Mouse (Mus musculus): ENCODE results near the gene Chd2.
"Not testable (repeated sequence)": the region's sequence is repeated elsewhere in the genome, so short reads cannot be mapped to it uniquely, and the experiment has no call there.

The Chd2 gene

DNA sequence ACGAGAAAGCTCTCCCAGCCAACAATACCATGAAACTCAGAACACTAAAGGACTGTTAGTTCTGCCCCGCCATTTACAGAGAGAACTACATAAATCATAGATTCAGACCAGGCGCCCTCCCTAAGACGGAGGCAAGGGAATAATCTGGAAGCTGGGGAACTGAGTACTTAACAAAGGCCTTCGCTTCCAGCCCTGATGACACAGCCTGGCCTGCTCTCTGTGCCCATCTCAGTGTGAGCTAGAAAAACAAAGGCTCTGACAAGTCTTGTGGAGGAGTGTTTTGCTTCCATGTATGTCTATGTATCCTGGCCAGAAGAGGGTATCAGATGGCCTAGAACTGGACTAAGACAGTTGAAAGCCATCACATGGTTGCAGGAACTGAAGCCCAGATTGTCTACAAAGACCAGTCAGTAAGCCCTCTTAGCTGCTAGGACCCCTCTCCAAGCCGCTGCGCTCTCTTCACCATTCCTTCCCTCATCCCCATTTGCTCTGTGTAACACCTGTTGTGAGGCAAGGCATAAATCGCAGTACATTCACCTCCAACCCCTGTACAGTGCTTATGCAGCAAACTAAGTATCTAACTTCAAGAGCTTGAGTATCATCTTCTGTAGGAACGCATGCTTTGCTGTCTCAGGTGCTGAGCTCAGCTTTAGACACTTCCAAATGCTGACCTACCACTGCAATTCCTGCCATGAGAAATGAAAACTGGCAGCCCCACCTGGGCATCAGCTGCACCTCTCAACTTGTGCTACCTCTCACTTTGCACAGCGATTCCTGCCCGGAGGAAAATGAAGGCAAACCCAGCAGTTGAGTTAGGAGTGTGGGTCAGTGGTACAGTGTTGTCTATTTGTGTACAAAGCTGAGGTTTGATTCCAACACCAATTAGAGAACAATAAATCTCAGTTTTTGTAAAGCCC, 20.1 kb downstream of the Chd2 start:
- no peak for DNase-seq (ENCODE audit: low spot score in 2 of 2)

DNA sequence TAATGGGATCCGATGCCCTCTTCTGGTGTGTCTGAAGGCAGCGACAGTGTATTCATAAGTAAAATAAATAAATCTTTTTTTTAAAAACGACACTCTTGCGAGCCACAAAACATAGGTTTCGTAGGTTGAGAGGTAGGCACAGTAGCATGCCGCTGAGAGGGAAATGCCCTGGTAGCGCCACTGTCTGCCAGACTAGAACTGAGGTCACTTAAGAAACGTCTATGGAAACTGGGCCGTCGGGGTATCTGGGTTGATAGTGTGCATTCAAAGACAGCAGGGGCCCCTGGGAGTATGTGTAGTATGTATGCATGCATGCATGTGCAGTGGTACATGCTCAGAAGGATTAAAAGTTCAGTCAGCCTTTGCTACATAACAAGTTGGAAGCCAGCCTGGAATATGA, 21.4 kb downstream of the Chd2 start:
- no peak for DNase-seq (ENCODE audit: low spot score in 2 of 2)

DNA sequence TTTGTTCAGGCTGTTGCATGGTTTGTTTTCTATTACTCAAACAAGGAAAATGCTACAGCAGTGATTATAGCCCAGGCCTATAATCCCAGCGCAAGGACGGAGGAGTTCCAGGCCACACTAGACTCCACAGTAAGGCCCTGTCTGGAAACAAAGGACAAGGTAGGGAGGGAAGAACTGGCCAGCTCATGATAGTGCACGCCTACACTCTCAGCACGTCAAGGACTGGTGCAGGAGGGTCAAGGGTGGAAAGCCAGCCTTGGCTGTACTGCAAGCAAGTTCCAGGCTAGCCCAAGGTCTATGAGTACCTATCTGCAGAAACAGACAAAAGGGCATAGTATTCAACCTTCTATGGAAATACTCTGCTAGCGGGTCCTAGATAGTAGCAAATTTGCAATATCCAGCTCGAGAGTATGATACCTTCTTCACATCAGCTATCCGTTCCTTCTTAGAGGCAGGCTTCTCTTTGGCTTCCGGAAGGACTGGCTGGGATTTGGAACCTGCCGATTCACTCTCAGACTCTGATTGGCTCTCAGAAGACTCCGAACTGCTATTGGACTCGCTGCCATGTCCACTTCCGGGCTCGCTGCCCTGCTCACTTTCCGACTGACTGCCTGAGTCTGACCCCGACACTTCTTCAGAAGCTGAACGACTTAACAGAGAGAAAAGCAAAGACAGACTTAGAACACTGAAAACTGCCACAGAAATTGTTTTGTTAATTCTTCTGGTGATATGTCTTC, 22.4 kb downstream of the Chd2 start:
- DNase-seq (ENCODE audit: low spot score in 2 of 2): no peak

DNA sequence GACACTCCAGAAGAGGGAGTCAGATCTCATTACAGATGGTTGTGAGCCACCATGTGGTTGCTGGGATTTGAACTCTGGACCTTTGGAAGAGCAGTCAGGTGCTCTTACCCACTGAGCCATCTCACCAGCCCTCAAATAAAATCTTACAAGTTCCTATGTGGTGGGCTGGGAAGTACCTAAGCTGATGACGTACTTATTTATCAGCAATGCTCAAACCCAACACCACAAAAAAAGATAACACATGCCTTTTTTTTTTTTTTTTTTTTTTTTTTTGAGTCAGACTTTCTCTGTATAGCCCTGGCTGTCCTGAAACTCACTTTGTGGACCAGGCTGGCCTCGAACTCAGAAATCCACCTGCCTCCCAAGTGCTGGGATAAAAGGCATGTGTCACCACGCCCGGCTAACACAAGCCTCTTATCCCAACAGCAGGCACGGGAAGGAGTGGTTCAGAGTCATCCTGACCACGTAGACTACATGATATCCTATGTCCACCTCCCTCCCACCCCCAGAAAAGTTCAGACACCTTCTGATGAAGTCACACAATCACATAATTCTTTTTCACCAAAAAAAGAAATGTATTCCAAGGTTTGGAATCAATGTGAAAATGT, 23.2 kb downstream of the Chd2 start:
- not testable (repeated sequence) for DNase-seq (ENCODE audit: low spot score in 2 of 2)

DNA sequence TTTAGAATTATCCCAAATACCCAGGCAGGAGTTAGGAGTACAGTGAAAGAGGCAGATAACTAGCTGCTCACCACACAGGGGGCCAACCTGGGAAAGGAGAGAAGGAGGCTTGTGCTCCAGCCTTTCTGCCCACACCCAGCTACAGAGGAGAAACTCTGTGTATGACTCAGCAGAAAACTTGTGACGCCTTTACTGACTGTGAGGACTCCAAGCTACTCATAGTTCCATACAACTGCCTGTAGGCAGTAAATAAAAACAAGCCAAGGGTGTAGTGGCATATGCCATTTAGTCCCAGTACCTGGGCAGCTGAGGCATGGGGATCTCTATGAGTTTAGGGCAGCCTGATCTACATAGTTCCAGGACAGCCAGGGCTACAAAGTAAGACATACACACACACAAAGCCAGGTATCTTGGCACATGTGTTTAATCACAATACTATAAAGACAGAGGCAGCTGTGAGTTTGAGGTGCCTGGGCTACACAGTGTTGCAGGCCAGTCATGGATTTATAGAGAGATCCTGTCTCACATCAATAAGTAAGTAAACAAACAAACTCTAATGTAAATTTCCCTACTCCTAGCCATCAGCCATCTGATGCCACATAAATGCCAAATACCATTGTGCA, 24.1 kb downstream of the Chd2 start:
- DNase-seq (ENCODE audit: low spot score in 2 of 2): no peak

DNA sequence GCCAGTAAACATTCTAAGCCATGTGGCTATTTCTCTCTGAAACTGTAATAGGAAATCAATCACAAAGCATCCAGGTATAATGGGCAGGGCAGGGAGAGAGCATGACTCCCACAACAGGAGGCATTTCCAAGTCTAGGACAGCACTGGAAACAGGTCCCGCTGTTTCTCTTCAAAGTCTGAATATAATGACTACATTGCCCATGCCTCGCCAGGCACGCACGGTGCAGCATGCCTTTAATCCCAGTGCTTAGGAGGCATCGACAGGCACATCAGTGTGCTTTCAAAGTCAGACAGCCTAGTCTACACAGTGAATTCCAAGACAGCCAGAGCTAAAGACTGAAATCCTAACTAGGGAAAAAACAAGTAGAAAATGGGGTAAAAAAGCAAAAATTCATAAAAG, 24.8 kb downstream of the Chd2 start:
- DNase-seq (ENCODE audit: low spot score in 2 of 2): no peak

DNA sequence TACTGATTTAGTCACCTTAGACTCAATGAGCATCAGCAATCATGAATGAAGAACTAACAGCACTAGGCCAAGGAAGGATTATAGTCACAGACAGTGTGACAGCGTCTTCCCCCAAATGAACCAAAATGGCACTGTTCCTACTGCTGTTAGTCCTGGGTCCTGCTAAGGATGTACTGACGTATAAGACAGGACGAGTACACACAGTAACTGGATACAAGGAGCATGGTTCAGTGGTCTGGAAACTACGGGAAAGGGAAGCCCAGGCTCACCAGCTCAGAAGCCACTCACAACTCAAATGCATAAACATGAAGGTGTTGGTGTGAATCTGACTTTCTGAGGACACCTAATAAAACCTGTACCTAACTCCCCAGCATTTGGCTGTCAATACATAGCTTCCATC, 27.1 kb downstream of the Chd2 start:
- DNase-seq (ENCODE audit: low spot score in 2 of 2): no peak

DNA sequence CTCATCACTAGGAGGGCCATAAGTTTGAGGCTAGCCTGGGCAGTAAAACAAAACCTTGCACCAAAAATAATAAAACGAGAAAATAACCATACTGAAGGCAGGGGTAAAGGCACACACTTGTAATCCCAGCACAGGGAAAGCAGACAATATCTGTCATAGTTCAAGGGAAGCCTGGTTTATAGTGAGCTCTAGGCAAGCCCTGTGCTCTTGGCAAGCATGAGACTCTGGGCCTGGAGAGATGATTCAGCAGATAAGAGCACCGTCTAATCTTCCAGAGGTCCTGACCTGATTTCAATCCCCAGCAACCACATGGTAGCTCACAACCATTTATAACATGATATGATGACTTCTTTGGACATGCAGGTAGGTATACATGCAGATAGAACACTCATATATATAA, 29.2 kb downstream of the Chd2 start:
- no peak for DNase-seq (ENCODE audit: low spot score in 2 of 2)

DNA sequence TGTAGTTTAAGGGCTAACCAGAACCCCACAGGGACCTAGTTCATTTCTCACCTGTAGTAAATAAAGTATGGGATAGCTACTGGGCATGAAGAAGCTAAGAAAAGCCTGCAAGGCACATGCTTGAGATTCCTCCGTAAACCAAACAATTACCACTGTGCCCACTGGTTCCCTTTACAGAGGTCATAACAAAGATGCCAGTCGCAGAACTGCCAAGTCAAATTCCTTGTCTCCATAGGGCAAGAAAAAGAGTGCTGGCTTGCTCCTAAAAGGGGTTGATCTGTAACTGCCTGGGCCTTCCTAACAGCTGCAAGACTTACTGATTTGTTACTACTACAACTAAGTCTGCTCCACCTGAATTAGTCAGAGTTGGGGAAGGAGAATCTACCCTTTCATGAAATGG, 32.9 kb downstream of the Chd2 start:
- DNase-seq (ENCODE audit: low spot score in 2 of 2): no peak

DNA sequence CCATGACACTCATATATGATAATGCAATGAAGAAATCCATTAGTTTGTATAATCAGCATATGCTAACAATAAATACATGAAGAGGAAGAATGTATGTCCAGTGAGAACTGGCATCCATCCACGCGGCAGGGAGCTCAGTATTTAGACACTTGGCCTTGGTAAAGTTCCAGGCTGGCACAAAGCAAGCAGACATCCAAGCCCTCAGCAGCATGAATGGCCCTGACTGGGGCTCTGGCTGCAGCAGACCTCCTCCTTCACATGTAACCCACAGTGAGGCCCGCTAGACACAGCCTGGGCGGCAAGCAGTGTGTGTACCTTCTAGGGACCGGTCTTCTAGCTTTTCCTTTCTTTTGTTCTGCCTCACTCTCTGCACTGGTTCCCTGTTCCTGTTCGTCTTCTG, 34.1 kb downstream of the Chd2 start:
- DNase-seq (ENCODE audit: low spot score in 2 of 2): no peak

DNA sequence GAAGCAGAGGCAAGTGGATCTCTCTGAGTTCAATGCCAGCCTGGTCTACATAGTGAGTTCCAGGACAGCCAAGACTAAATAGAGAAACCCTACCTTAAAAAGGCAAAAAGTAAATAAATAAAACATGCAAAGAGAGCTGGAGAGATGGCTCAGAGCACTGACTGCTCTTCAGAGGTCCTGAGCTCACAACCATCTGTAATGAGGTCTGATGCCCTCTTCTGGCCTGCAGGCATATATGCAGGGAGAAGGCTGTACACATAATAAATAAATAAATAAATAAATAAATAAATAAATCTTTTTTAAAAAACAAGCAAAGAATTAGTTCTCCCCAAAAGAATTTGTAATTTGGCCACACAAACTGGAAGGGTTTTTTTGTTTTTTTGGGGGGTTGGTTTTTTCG, 34.8 kb downstream of the Chd2 start:
- no peak for DNase-seq (ENCODE audit: low spot score in 2 of 2)

DNA sequence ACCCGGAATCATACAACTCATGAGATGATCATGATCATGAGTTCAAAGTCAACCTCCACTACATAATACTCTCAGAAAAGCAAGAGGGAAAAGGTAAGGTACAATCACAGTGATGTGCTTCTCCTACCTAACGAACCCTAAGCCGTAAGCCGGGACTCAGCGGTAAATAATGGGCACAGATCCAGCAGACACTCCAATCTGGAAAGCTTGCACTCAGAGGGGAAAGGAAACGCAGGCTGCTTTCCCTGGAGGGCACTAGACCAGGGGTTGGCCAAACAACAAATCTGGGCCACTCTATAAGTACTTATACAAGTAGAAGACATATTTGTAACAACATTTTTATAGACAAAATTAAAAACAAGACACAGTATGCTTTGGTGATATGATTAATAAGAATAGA, 36.4 kb downstream of the Chd2 start:
- DNase-seq (ENCODE audit: low spot score in 2 of 2): no peak

DNA sequence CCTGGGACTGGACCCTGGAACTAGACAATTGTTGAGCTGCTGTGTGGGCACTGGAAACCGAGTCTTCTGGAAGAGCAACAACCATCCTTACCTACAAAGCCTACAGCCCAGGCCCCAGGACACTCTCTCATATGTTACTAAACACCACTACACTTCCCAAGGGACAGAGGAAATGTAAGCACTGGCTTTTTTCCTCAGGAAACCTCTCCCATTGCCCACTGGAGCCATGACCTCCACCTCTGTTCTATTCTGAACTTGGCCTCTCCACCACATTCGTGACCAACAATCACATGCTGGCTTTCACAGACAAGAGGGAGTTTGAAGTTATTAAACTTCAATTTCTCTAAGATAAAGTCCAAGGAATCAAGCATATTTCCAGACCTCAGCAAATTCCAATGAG, 43.4 kb downstream of the Chd2 start:
- no peak for DNase-seq (ENCODE audit: low spot score in 2 of 2)

DNA sequence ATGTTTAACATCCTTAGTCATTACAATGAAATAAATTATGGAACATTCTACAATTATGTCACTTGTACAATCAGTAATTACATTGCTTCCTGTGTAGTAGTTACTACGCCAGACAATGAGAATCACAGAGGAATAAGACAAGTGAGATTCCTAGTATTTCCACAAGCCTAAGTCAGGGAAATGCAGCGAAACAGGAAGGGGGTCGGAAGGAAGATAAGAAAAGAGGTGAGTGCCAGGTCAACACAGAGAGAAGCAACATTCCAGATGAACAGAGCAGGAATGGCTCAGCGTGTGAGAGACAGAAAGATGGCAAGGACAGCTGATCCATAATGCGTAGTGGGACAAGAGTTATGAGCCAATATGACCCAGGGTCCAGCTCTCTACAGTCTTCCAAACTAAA, 52.4 kb downstream of the Chd2 start:
- DNase-seq (ENCODE audit: low spot score in 2 of 2): no peak

DNA sequence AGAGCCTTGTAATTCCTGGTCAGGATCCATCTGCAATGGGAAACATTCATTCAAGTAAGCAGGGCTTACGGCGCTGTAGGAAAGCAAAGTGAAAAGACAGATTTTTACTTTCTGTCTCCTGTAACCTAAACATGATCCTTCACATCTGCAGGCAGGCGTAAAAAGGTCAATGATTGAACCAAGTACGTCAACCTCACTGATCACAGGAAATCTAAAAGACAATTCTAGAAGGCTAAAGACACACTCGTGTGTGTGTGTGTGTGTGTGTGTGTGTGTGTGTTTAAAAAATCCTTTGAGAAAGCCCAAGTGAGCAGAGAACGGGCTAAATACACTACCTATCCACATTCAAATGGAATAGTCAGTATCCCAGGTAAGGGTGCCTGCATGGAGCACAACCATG, 60.5 kb downstream of the Chd2 start:
- no peak for DNase-seq (ENCODE audit: low spot score in 2 of 2)

DNA sequence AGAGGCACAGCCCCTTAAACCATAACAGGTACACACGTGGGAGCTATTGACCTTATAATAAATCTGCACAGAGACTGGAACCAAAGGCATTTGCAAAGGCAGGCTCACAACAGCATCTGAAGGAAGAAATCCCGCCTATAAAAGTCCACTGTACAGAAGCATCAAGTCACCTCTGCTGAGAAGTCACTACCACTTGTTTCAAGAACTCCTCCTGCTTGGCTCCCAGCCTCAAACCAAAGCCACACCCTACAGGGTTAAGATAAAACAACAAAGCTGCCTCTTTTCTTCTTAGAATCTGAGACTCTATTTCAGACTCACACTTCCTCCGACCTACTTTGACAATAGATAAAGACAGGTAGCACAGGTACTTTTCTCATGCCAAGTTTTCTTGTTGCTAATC, 62.1 kb downstream of the Chd2 start:
- no peak for DNase-seq (ENCODE audit: low spot score in 2 of 2)

DNA sequence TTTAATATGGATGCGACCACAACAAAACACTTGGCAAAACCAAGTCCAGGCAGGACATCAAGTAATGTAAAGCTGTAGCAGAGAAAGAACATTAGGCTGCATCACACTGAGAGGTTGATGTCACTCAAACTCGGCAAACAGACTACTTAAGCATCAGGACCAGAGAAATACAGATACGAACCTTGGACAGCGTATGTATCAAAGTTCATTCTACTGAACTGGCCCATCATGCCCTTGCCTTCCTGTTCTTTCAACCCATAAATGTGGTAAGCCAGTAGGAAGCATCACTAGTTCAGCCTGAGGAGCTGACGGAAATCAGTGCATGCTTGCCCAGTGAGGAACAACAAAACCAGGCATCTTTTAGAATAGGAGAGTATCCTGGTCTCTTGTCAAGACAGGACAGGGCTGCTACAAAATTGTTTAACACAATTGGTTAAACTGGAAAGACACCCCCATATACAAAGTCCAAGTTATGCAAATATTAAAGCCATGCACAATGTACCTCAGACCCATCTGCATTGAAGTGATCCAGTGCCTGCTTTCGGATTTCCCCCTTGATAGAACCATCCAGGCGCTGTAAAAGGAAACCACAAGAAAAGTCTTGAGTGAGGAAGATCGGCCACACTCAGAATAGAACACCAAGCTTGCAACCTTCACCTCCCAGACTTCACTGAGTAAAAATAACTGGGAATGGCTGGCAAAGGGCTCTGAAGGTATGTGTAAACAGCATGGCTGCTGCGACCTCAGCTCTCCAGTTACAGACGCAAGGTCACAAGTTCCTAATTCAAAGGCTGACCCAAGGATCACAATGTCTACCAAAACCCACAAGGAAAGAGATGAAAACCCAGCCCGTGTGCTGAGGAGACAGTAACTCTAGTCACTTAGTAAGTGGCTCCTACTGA, 63.2 kb downstream of the Chd2 start:
- DNase-seq (ENCODE audit: low spot score in 2 of 2): no peak

DNA sequence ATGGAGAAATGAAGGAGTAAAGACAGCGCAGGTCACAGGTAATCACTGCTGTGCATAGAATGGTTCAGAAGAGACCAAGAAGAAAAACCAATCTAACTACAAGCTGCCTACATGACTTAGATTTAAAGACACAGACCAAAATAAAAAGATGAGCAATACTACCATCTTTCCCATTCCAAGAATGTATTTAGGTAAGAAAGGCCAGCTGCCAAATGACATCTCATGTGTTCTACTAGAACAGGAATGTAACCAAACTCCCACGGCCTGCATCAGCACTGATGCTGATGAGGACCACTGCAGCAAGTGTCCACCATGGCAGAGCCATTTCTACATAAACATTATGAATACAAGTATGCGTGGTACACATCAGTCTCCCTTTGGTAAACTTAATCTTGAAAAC, 73.9 kb downstream of the Chd2 start:
- DNase-seq (ENCODE audit: low spot score in 2 of 2): no peak

DNA sequence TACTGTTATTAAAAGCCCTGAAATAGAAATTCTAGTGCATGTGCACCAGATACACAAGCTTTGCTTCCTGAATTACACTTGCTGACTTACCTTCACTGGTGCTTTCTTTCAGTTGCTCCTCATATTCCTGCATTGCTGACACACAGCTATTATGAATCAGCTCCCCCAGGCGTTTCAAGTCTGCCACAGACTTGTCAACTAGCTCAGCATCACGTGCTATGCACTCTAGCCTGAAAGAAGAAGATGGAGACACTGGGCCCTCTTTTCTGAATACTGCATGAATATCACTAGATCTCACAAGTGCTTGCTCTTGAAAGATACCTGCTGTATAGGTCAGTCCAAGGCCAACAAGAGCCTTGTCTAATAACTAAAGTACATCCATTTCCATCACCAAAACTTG, 78.1 kb downstream of the Chd2 start:
- no peak for DNase-seq (ENCODE audit: low spot score in 2 of 2)

DNA sequence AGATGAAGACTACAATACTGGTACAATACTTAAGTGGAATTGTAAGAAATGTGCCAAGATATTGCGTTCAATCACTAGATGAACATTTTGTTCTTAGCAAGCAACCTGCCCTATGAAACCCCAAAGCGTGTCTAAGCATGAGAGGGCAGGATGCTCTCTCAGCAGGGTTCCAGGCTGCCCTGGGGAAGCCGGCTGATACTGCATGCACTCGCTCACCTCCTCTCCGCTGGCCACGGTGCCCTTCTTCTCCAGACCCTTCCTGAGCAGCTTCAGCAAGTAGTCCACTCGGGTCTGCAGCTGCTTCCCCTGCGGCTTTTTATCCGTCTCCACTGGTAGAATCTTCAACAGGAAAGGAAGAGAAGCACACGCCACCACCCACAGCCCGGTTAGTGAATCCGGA, 87.5 kb downstream of the Chd2 start:
- DNase-seq (ENCODE audit: low spot score in 2 of 2): no peak

DNA sequence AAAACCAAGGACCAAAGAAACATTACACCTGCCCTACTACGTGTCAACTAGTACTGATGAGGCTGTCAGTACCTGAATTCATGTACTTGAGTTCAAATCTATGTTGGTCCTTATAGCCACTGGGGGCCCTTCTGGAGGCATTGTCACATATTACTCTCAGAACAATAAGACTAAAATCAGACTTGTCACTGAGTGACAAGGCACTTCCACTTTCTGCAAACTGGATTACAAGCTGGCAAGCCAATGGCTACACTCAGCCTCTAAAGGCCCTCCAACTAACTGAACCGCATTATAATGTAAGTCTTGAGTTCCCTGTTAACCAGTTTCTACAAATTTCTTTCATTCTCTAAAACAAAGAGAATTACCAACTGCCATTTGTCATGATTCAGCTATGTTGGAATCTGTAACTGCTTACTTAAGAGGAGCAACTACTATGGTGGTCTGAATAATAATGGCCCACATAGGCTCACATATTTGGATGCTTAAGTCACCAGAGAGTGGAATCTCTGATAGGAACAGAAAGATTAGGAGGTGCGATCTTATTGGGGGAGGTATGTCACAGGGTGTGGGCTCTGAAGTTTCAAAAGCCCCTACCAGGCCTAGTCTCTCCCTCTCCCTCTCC, 89.3 kb downstream of the Chd2 start:
- DNase-seq (ENCODE audit: low spot score in 2 of 2): no peak

Data from urinary bladder, adult 18-20 months (tissue).